ENCODE assay signal across 24 mouse cellular contexts in genomic region chr9:48247276-48247675, GRCm38 (mm10).
DNase-seq lines count a peak whose midpoint lies in the region; ATAC-seq lines count a peak whose summit lies in the region.
"Had no signal": no experiment of that assay in that cellular context is flagged by ENCODE, and none has a peak within 500 bp of the region (broad histone marks: within the 10 kb centered on the region; RNA-seq: fewer than 3 reads in every experiment).

No protein-coding gene starts in this region.

- no peak for ATAC-seq in embryonic facial prominence, embryonic 11.5 days (replicated peaks; ENCODE audit: insufficient number of reproducible peaks, low FRiP score, low TSS enrichment, low read depth)
- ATAC-seq in limb, embryonic 11.5 days (ENCODE audit: insufficient number of reproducible peaks, low FRiP score, low TSS enrichment, low read depth), result no peak
- ATAC-seq: activated CD4-positive, CD25-positive, alpha-beta regulatory T cell, adult 4 months; forebrain, embryonic 15.5 days; hindbrain, postnatal 0 days; inflammation-experienced regulatory T-cells, adult 6 months; intestine, embryonic 16.5 days had no signal

- DNase-seq in embryonic facial prominence, embryonic 11.5 days (ENCODE audit: low spot score), result peak; percentile 45
- no peak for DNase-seq in embryonic facial prominence, embryonic 10.5 days (ENCODE audit: low spot score)
- DNase-seq in heart, adult 11 months, result peak; percentile 77
- DNase-seq in heart, adult 18-20 months, result no peak
- peak; percentile 30 for DNase-seq in limb, embryonic 11.5 days (ENCODE audit: low spot score)
- DNase-seq in kidney, adult 11 months, result no peak
- DNase-seq in urinary bladder, postnatal 14 days (ENCODE audit: low spot score), result no peak
- DNase-seq: adrenal gland, adult 8-10 months; adrenal gland, postnatal 25 days; cerebellum, adult 18-20 months; cerebellum, adult 9-10 months; cerebellum, postnatal 14 days; gastrocnemius, postnatal 10 days; heart, adult 2 months; heart, postnatal 4 days had no signal

- H3K4me2 ChIP-seq in embryonic facial prominence, embryonic 11.5 days (ENCODE audit: low read depth, low read length), result no peak overlapping the region
- H3K4me2 ChIP-seq in limb, embryonic 11.5 days (ENCODE audit: low read depth, severe bottlenecking), result no peak overlapping the region
- H3K4me2 ChIP-seq: embryonic facial prominence, embryonic 15.5 days; forebrain, embryonic 15.5 days; heart, embryonic 13.5 days; hindbrain, embryonic 14.5 days had no signal

- H3K9ac ChIP-seq in embryonic facial prominence, embryonic 11.5 days (replicated peaks; ENCODE audit: low read length), result no peak overlapping the region
- no peak overlapping the region for H3K9ac ChIP-seq in limb, embryonic 11.5 days (ENCODE audit: low read length)
- H3K9ac ChIP-seq: embryonic facial prominence, embryonic 15.5 days; forebrain, embryonic 15.5 days; heart, embryonic 13.5 days; hindbrain, embryonic 14.5 days had no signal

- WGBS in embryonic facial prominence, embryonic 11.5 days, result 50% methylated on average over 5 of the region's 5 CpGs
- 65% methylated on average over 5 of the region's 5 CpGs for WGBS in embryonic facial prominence, embryonic 10.5 days
- 61% methylated on average over 5 of the region's 5 CpGs for WGBS in limb, embryonic 11.5 days

- no peaks in the 10 kb centered on the region for H3K36me3 ChIP-seq in embryonic facial prominence, embryonic 11.5 days (replicated peaks; ENCODE audit: control insufficient read depth, insufficient read depth, low read depth, low read length)
- no peaks in the 10 kb centered on the region for H3K36me3 ChIP-seq in embryonic facial prominence, embryonic 10.5 days (replicated peaks)
- H3K36me3 ChIP-seq in limb, embryonic 11.5 days (ENCODE audit: control insufficient read depth, insufficient read depth, low read length), result no peaks in the 10 kb centered on the region
- H3K36me3 ChIP-seq: embryonic facial prominence, embryonic 15.5 days; forebrain, embryonic 15.5 days; heart, embryonic 10.5 days; heart, embryonic 13.5 days had no signal

- no peaks in the 10 kb centered on the region for H3K9me3 ChIP-seq in embryonic facial prominence, embryonic 11.5 days (replicated peaks; ENCODE audit: control insufficient read depth, low read length)
- H3K9me3 ChIP-seq in embryonic facial prominence, embryonic 10.5 days, result no peaks in the 10 kb centered on the region
- no peaks in the 10 kb centered on the region for H3K9me3 ChIP-seq in limb, embryonic 11.5 days (ENCODE audit: control insufficient read depth, low read length)
- H3K9me3 ChIP-seq: embryonic facial prominence, embryonic 15.5 days; forebrain, embryonic 15.5 days; heart, embryonic 10.5 days; heart, embryonic 13.5 days had no signal

- no peaks in the 10 kb centered on the region for H3K4me1 ChIP-seq in embryonic facial prominence, embryonic 11.5 days (ENCODE audit: control insufficient read depth, insufficient read depth, low read length)
- peaks cover 19% of the 10 kb centered on the region for H3K4me1 ChIP-seq in embryonic facial prominence, embryonic 10.5 days
- peaks cover 7% of the 10 kb centered on the region for H3K4me1 ChIP-seq in limb, embryonic 11.5 days (ENCODE audit: control insufficient read depth, insufficient read depth, low read length)
- H3K4me1 ChIP-seq: heart, embryonic 13.5 days had no signal

- no peaks in the 10 kb centered on the region for H3K27me3 ChIP-seq in embryonic facial prominence, embryonic 11.5 days (ENCODE audit: control insufficient read depth, insufficient read depth, low read length)
- peaks cover 7% of the 10 kb centered on the region; the same call in 1 of the 2 replicates for H3K27me3 ChIP-seq in embryonic facial prominence, embryonic 10.5 days (replicated peaks; ENCODE audit: low read depth, poor library complexity, severe bottlenecking)
- H3K27me3 ChIP-seq in limb, embryonic 11.5 days (ENCODE audit: control insufficient read depth, insufficient read depth, low read length), result no peaks in the 10 kb centered on the region
- H3K27me3 ChIP-seq: forebrain, embryonic 15.5 days had no signal

- no peak overlapping the region for H3K4me3 ChIP-seq in embryonic facial prominence, embryonic 11.5 days (ENCODE audit: low read depth, low read length)
- no peak overlapping the region for H3K4me3 ChIP-seq in embryonic facial prominence, embryonic 10.5 days
- H3K4me3 ChIP-seq in limb, embryonic 11.5 days (ENCODE audit: low read depth, low read length), result no peak overlapping the region
- H3K4me3 ChIP-seq: embryonic facial prominence, embryonic 15.5 days; forebrain, embryonic 15.5 days; heart, adult 2 months; heart, embryonic 10.5 days; heart, embryonic 13.5 days had no signal

- no peak overlapping the region for H3K27ac ChIP-seq in embryonic facial prominence, embryonic 11.5 days (replicated peaks; ENCODE audit: low read depth, low read length)
- H3K27ac ChIP-seq in embryonic facial prominence, embryonic 10.5 days (replicated peaks), result no peak overlapping the region
- H3K27ac ChIP-seq in limb, embryonic 11.5 days (replicated peaks; ENCODE audit: low read depth, low read length), result no peak overlapping the region
- H3K27ac ChIP-seq: embryonic facial prominence, embryonic 15.5 days; forebrain, embryonic 15.5 days; heart, adult 2 months; heart, embryonic 10.5 days; heart, embryonic 13.5 days; hindbrain, embryonic 14.5 days; hindbrain, postnatal 0 days had no signal

Comparison
In these comparisons a context has a peak if more than half of its experiments do, and no peak if none do; other contexts are left out.
1. DNase-seq: peak in embryonic facial prominence, embryonic 11.5 days (single experiment), heart, adult 11 months (single experiment) and limb, embryonic 11.5 days (single experiment); none in embryonic facial prominence, embryonic 10.5 days (single experiment), heart, adult 18-20 months (0 of 2), kidney, adult 11 months (single experiment) and urinary bladder, postnatal 14 days (single experiment).